Mouse (Mus musculus) CH12.LX (cell line): ENCODE data around the gene Polr2l. TPM values are rescaled to one million over a fixed set of nuclear protein-coding genes. Genes with fewer than 3 reads are reported as not detected.

Source experiments
- DNase-seq: peaks from one replicate; pipeline ENCODE4 v3.0.0-alpha.2; 2013; ENCODE audit errors: extremely low read depth
- H3K27ac ChIP-seq: 2 replicates; pipeline ENCODE4 v1.5.1; 2012; ENCODE audit warnings: low read depth, mild to moderate bottlenecking, control low read depth, moderate library complexity; ENCODE audit not compliant: insufficient read depth
- H3K27me3 ChIP-seq: replicated peaks from 2 replicates; pipeline ENCODE3; 2012; ENCODE audit warnings: inconsistent platforms
- H3K36me3 ChIP-seq, 2 experiments: replicated peaks in 1 of 2; 2 replicates each; pipeline versions ENCODE3 to v1.6.1; 2012; ENCODE audit warnings: inconsistent platforms in 1 of 2, low read length in 1 of 2, mild to moderate bottlenecking in 1 of 2, mixed read lengths in 1 of 2, moderate library complexity in 1 of 2; ENCODE audit not compliant: control insufficient read depth in 1 of 2, insufficient read depth in 1 of 2
- H3K4me1 ChIP-seq, 2 experiments: 2 replicates each; pipeline ENCODE4 v1.6.1; 2012; ENCODE audit warnings: inconsistent platforms in 1 of 2, moderate library complexity in 1 of 2; ENCODE audit not compliant: insufficient read depth in 2 of 2, control insufficient read depth in 1 of 2
- H3K4me2 ChIP-seq: 2 replicates; pipeline ENCODE4 v1.6.1; 2012; ENCODE audit warnings: low read depth, mild to moderate bottlenecking, control low read depth; ENCODE audit not compliant: poor library complexity, insufficient read depth, severe bottlenecking
- H3K4me3 ChIP-seq, 3 experiments: fragments of 150-350 bp in 1 of 3; sonication (generic) in 1 of 3; replicated peaks in 1 of 3; 2 replicates each; pipeline versions ENCODE3 to v1.5.1; 2011 to 2012; ENCODE audit warnings: low read depth in 2 of 3, low read length in 2 of 3, mild to moderate bottlenecking in 2 of 3, moderate library complexity in 2 of 3, control low read depth in 1 of 3, improper control_type of control experiment in 1 of 3, inconsistent platforms in 1 of 3, mixed read lengths in 1 of 3; ENCODE audit not compliant: poor library complexity in 1 of 3
- H3K79me2 ChIP-seq: replicated peaks from 2 replicates; pipeline ENCODE4 v1.6.1; 2012; ENCODE audit warnings: mild to moderate bottlenecking, moderate library complexity; ENCODE audit not compliant: control insufficient read depth, poor library complexity, insufficient read depth, severe bottlenecking; ENCODE audit errors: extremely low read depth
- H3K9ac ChIP-seq: 2 replicates; pipeline ENCODE4 v1.6.1; 2012; ENCODE audit warnings: low read depth, mild to moderate bottlenecking, control low read depth, moderate library complexity; ENCODE audit not compliant: insufficient read depth
- H3K9me3 ChIP-seq: replicated peaks from 2 replicates; pipeline ENCODE3; 2012; ENCODE audit warnings: low read length, inconsistent platforms, mixed read lengths
- CHD1 ChIP-seq: IDR thresholded peaks from 2 replicates; pipeline ENCODE4 v1.6.1; 2012; ENCODE audit warnings: low read depth, low read length, improper control_type of control experiment, inconsistent platforms
- CTCF ChIP-seq, 2 experiments: IDR thresholded peaks in 1 of 2; conservative IDR thresholded peaks in 1 of 2; 2 replicates each; pipeline ENCODE4 v1.5.1; 2011 to 2012; ENCODE audit warnings: low read depth in 2 of 2, low read length in 2 of 2, improper control_type of control experiment in 1 of 2, inconsistent platforms in 1 of 2, mild to moderate bottlenecking in 1 of 2, moderate library complexity in 1 of 2
- ELF1 ChIP-seq: IDR thresholded peaks from 2 replicates; pipeline ENCODE4 v1.6.1; 2014; ENCODE audit warnings: low read depth, mild to moderate bottlenecking, inconsistent platforms, low read length, improper control_type of control experiment
- EP300 ChIP-seq: IDR thresholded peaks from 2 replicates; pipeline ENCODE4 v1.6.1; 2011; ENCODE audit warnings: low read length, improper control_type of control experiment
- ETS1 ChIP-seq: conservative IDR thresholded peaks from 2 replicates; pipeline ENCODE4 v1.6.1; 2012; ENCODE audit warnings: low read depth, mild to moderate bottlenecking, inconsistent platforms, low read length, improper control_type of control experiment, moderate library complexity
- GABPA ChIP-seq: IDR thresholded peaks from 2 replicates; pipeline ENCODE4 v1.6.1; 2012; ENCODE audit warnings: low read depth, low read length, improper control_type of control experiment, inconsistent platforms; ENCODE audit not compliant: insufficient replicate concordance
- HCFC1 ChIP-seq: IDR thresholded peaks from 2 replicates; pipeline ENCODE4 v1.6.1; 2012; ENCODE audit warnings: low read depth, mild to moderate bottlenecking, inconsistent platforms, low read length, improper control_type of control experiment
- IRF4 ChIP-seq: IDR thresholded peaks from 2 replicates; pipeline ENCODE4 v1.6.1; 2014; ENCODE audit warnings: low read depth, mild to moderate bottlenecking, inconsistent platforms, low read length, improper control_type of control experiment
- KAT2A ChIP-seq: IDR thresholded peaks from 2 replicates; pipeline ENCODE4 v1.6.1; 2012; ENCODE audit warnings: low read length, improper control_type of control experiment, inconsistent platforms; ENCODE audit not compliant: insufficient replicate concordance
- MAFK ChIP-seq: IDR thresholded peaks from 2 replicates; pipeline ENCODE4 v1.6.1; 2011; ENCODE audit warnings: low read length, improper control_type of control experiment; ENCODE audit not compliant: insufficient replicate concordance
- MAX ChIP-seq: IDR thresholded peaks from 2 replicates; pipeline ENCODE4 v1.6.1; 2011; ENCODE audit warnings: low read length, improper control_type of control experiment
- MAZ ChIP-seq: IDR thresholded peaks from 2 replicates; pipeline ENCODE4 v1.6.1; 2012; ENCODE audit warnings: low read depth, mild to moderate bottlenecking, inconsistent platforms, low read length, improper control_type of control experiment, moderate library complexity
- MYC ChIP-seq: IDR thresholded peaks from 2 replicates; pipeline ENCODE4 v1.6.1; 2011; ENCODE audit warnings: low read depth, mild to moderate bottlenecking, improper control_type of control experiment, low read length
- NELFE ChIP-seq: IDR thresholded peaks from 2 replicates; pipeline ENCODE4 v1.6.1; 2011; ENCODE audit warnings: low read depth, low read length, improper control_type of control experiment
- NRF1 ChIP-seq: IDR thresholded peaks from 2 replicates; pipeline ENCODE4 v1.6.1; 2014; ENCODE audit warnings: low read depth, mild to moderate bottlenecking, inconsistent platforms, low read length, improper control_type of control experiment, moderate library complexity
- PAX5 ChIP-seq: IDR thresholded peaks from 2 replicates; pipeline ENCODE4 v1.6.1; 2012; ENCODE audit warnings: low read length, inconsistent platforms, mixed read lengths
- POLR2A ChIP-seq: IDR thresholded peaks from 2 replicates; pipeline ENCODE4 v1.6.1; 2011; ENCODE audit warnings: low read depth, mild to moderate bottlenecking, improper control_type of control experiment, low read length
- POLR2AphosphoS2 ChIP-seq: IDR thresholded peaks from 2 replicates; pipeline ENCODE4 v1.6.1; 2011; ENCODE audit warnings: low read depth, low read length, improper control_type of control experiment
- RAD21 ChIP-seq: IDR thresholded peaks from 2 replicates; pipeline ENCODE4 v1.6.1; 2011; ENCODE audit warnings: low read depth, mild to moderate bottlenecking, low read length, improper control_type of control experiment, moderate library complexity
- RCOR1 ChIP-seq: conservative IDR thresholded peaks from 2 replicates; pipeline ENCODE4 v1.6.1; 2012; ENCODE audit warnings: low read depth, mild to moderate bottlenecking, inconsistent platforms, low read length, improper control_type of control experiment
- SIN3A ChIP-seq: IDR thresholded peaks from 2 replicates; pipeline ENCODE4 v1.6.1; 2012; ENCODE audit warnings: low read length, improper control_type of control experiment, inconsistent platforms
- TCF12 ChIP-seq: IDR thresholded peaks from 2 replicates; pipeline ENCODE4 v1.6.1; 2014; ENCODE audit warnings: low read depth, mild to moderate bottlenecking, inconsistent platforms, low read length, improper control_type of control experiment
- UBTF ChIP-seq: IDR thresholded peaks from 2 replicates; pipeline ENCODE4 v1.6.1; 2012; ENCODE audit warnings: low read depth, mild to moderate bottlenecking, inconsistent platforms, low read length, improper control_type of control experiment, moderate library complexity
- USF1 ChIP-seq: IDR thresholded peaks from 2 replicates; pipeline ENCODE4 v1.6.1; 2014; ENCODE audit warnings: low read depth, mild to moderate bottlenecking, inconsistent platforms, low read length, improper control_type of control experiment
- ZKSCAN1 ChIP-seq: IDR thresholded peaks from 2 replicates; pipeline ENCODE4 v1.6.1; 2012; ENCODE audit warnings: low read depth, inconsistent platforms, low read length, improper control_type of control experiment, borderline replicate concordance
- ZNF384 ChIP-seq: IDR thresholded peaks from 2 replicates; pipeline ENCODE4 v1.6.1; 2012; ENCODE audit warnings: low read depth, low read length, improper control_type of control experiment, inconsistent platforms
- dilution Hi-C: fragments of 300-500 bp; cut with MboI; formaldehyde crosslinking; loops from 2 replicates; pipeline ENCODE4 v1.14.3; 2020; ENCODE audit warnings: low sequenced_read_pairs; ENCODE audit not compliant: extremely low pct_unique_long_range_greater_than_20kb, extremely low pct_ligation_motif_present
- in situ Hi-C: fragments of 300-500 bp; cut with MboI; formaldehyde crosslinking; loops from 3 replicates; pipeline ENCODE4 v1.14.3; 2019; ENCODE audit warnings: low sequenced_read_pairs, low pct_ligation_motif_present, low pct_unique_long_range_greater_than_20kb, mixed read lengths
- polyA plus RNA-seq: library from polyadenylated mRNA; unstranded; fragments of >175 nt; gene quantifications from 2 replicates; pipeline ENCODE4 v1.2.1, GENCODE M21; 2012; ENCODE audit warnings: low read depth; ENCODE audit not compliant: insufficient read length
- total RNA-seq, 2 experiments: library from RNA; depleted of rRNA; stranded (reverse); fragments of 300-350 nt in 1 of 2; fragments of >200 nt in 1 of 2; gene quantifications; 2 replicates each; pipeline ENCODE4 v1.2.3; 2012 to 2014

Gene Polr2l
- total and polyA plus RNA-seq, 3 experiments: 35.7 to 82.3 (median 64.8) TPM

GRCm38 (mm10) chr7:141497600-141497999 is 22.7 kb upstream of the Polr2l start:
- dilution Hi-C loops: no loop called here

DNA sequence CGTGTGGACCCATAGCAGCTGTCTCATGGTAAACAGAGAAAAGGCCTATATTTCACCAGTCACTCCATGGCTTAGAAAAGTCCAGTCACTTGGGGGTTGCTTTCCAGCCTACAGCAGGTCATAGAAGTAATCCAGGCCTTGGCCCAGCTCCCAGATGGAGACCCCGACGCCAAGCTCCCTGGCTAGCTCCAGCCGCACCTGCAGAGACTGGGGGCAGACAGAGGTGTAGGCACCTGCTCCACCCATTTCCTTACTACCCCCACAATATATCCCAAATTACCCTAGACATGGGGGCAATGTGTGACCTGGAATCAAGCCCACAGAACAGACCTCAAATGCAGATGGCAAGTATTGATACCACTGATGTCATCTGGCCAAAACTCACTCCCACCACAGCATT is 21.0 kb upstream of the Polr2l start:
- no peaks in the 10 kb centered on the region for H3K9me3 ChIP-seq
- H3K4me1 ChIP-seq: no peaks in the 10 kb centered on the region
- in situ Hi-C loops (no loop called here), dilution Hi-C loops (no loop called here)
- TF ChIP-seq EP300 (no peak), ETS1 (no peak), MAZ (no peak), NELFE (no peak)
- no peaks in the 10 kb centered on the region for H3K27me3 ChIP-seq
- DNase-seq: no peak
- H3K9ac ChIP-seq: no peak overlapping the region
- no peak overlapping the region for H3K4me2 ChIP-seq
- H3K4me3 ChIP-seq: no peak overlapping the region
- H3K27ac ChIP-seq: no peak overlapping the region
- peaks cover 45 to 92% of the 10 kb centered on the region in 2 experiments for H3K36me3 ChIP-seq
- no peaks in the 10 kb centered on the region for H3K79me2 ChIP-seq

More at GRCm38 (mm10) chr7:141497600-141497999, 22.7 kb upstream of the Polr2l start:
- TF ChIP-seq CHD1: no peak
- no peak for TF ChIP-seq NRF1
- TF ChIP-seq ELF1: no peak
- no peak for TF ChIP-seq ZNF384
- TF ChIP-seq USF1: no peak
- TF ChIP-seq TCF12: no peak
- no peak for TF ChIP-seq IRF4
- no peak for TF ChIP-seq ETS1
- no peak for TF ChIP-seq RCOR1
- TF ChIP-seq UBTF: no peak
- TF ChIP-seq EP300: no peak
- no peak for TF ChIP-seq POLR2A
- TF ChIP-seq RAD21: no peak
- no peak for TF ChIP-seq MYC
- Histone ChIP-seq H3K36me3 (peaks cover 42 to 90% of the 10 kb centered on the region in 2 experiments), H3K4me1 (no peaks in the 10 kb centered on the region), H3K4me3 (no peak overlapping the region), H3K9ac (no peak overlapping the region), H3K9me3 (no peaks in the 10 kb centered on the region), H3K27ac (no peak overlapping the region), H3K27me3 (no peaks in the 10 kb centered on the region), H3K79me2 (no peaks in the 10 kb centered on the region), H3K4me2 (no peak overlapping the region)
- DNase-seq: no peak
- in situ Hi-C loops: no loop called here

- Histone ChIP-seq H3K9ac (no peak overlapping the region), H3K4me1 (no peaks in the 10 kb centered on the region), H3K36me3 (peaks cover 45 to 95% of the 10 kb centered on the region in 2 experiments), H3K9me3 (no peaks in the 10 kb centered on the region), H3K27me3 (no peaks in the 10 kb centered on the region), H3K79me2 (no peaks in the 10 kb centered on the region), H3K4me2 (no peak overlapping the region), H3K27ac (no peak overlapping the region), H3K4me3 (no peak overlapping the region)
- TF ChIP-seq POLR2AphosphoS2 (no peak), ZKSCAN1 (no peak), PAX5 (no peak), CTCF (conservative IDR thresholded peaks at IDR 0.05 in 1 of 2, IDR thresholded peaks at IDR 0.05 in 1 of 2; ENCODE audit: low read depth in 2 of 2, low read length in 2 of 2) (no peak), RCOR1 (no peak), ELF1 (no peak), TCF12 (no peak), MAFK (no peak), NELFE (no peak), SIN3A (no peak), MAX (no peak), HCFC1 (no peak), GABPA (no peak), RAD21 (no peak), KAT2A (no peak)
- dilution Hi-C loops (no loop called here), in situ Hi-C loops (no loop called here)
- no peak for DNase-seq
Measured at GRCm38 (mm10) chr7:141495379-141495778, 20.4 kb upstream of the Polr2l start.
